Mouse (Mus musculus) ES-Bruce4 (cell line): ENCODE measurements at regions not wholly inside any gene's neighbourhood (a gene's known extent, or its start where the extent isn't known, plus 50 kb on each side); places are given as distances from the start of the nearest gene placed in this dataset.

Experiments used
- CTCF ChIP-seq: IDR thresholded peaks from one replicate; pipeline ENCODE4 v1.8.1; 2011; ENCODE audit warnings: low read depth, low read length
- POLR2A ChIP-seq: IDR thresholded peaks from one replicate; pipeline ENCODE4 v1.8.1; 2011; ENCODE audit warnings: low read length; ENCODE audit not compliant: insufficient read depth

DNA sequence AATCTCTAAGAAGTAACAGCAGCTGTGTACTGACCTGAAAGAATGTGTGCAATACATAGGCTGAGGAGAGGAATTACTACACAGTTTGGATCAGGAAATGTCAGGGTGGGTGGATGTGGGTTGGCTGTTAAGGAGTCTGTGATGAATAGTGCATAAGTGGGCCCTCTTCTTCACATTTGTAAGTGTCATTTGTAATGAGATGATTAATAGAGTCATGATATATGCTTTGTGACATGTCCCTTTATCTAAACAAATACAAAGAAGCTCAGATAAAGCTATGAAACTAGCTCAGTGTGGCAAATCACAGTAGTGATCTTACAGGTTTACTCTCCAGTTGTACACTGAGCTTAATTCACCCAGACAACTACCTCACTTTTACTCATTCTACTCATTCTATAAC lies 867.9 kb downstream of the Kcna4 start:
- TF ChIP-seq POLR2A = no peak
- TF ChIP-seq CTCF = no peak
